Mouse (Mus musculus): ENCODE data around the gene H2-Q10. TPM values are rescaled to one million over a fixed set of nuclear protein-coding genes. Genes with fewer than 3 reads are reported as not detected.
"Not testable (repeated sequence)": the region's sequence is repeated elsewhere in the genome, so short reads cannot be mapped to it uniquely, and the experiment has no call there.

H2-Q10 gene
- polyA plus RNA-seq (2016; fragmentation: Nextera tagmentation; extraction: Ambion mirVana) = 0.10 TPM in 1 of 2 replicates, not detected in the other

GRCm38 (mm10) chr17:35469842-35470751 is at the start of gene H2-Q10:
Gene H2-Q10 (plus strand): TSS chr17:35470089.
- H3K9ac ChIP-seq = peak within 1 kb of the TSS; percentile 47
- H3K4me2 ChIP-seq (replicated peaks) = peak within 1 kb of the TSS; percentile 80
- peaks cover 10% of the 10 kb centered on the region for H3K4me1 ChIP-seq
- H3K36me3 ChIP-seq = no peaks in the 10 kb centered on the region
- peak within 1 kb of the TSS; percentile 44 for H3K4me3 ChIP-seq
- H3K27ac ChIP-seq = no peak within 1 kb of the TSS
- no peak for ATAC-seq (ENCODE audit: low FRiP score)
- no peaks in the 10 kb centered on the region for H3K9me3 ChIP-seq (replicated peaks)
- WGBS = 2% methylated on average over 69 of the region's 80 CpGs
- peaks cover 31% of the 10 kb centered on the region for H3K27me3 ChIP-seq

- not testable (repeated sequence) for H3K36me3 ChIP-seq; H3K4me2 ChIP-seq (replicated peaks)
These were observed 49.6 kb upstream of the H2-Q10 start for GRCm38 (mm10) chr17:35420206-35420810.

GRCm38 (mm10) chr17:35421331-35421730 is 48.6 kb upstream of the H2-Q10 start:
- peaks cover 40% of the 10 kb centered on the region for H3K27me3 ChIP-seq
- not testable (repeated sequence) for H3K9ac ChIP-seq; H3K4me1 ChIP-seq; H3K9me3 ChIP-seq (replicated peaks); H3K4me2 ChIP-seq (replicated peaks); ATAC-seq (ENCODE audit: low FRiP score); H3K27ac ChIP-seq; H3K36me3 ChIP-seq; H3K4me3 ChIP-seq
- 92% methylated on average over 4 of the region's 4 CpGs for WGBS

More at GRCm38 (mm10) chr17:35420206-35420810, 49.6 kb upstream of the H2-Q10 start:
- H3K9ac ChIP-seq; ATAC-seq (ENCODE audit: low FRiP score); H3K9me3 ChIP-seq (replicated peaks); H3K4me3 ChIP-seq; H3K27ac ChIP-seq; H3K4me1 ChIP-seq: not testable (repeated sequence)
- 17% methylated on average over 11 of the region's 11 CpGs for WGBS
- peaks cover 30% of the 10 kb centered on the region for H3K27me3 ChIP-seq

GRCm38 (mm10) chr17:35422360-35422759 is 47.5 kb upstream of the H2-Q10 start:
- not testable (repeated sequence) for H3K4me1 ChIP-seq; H3K9me3 ChIP-seq (replicated peaks); ATAC-seq (ENCODE audit: low FRiP score); H3K4me2 ChIP-seq (replicated peaks); H3K9ac ChIP-seq; H3K36me3 ChIP-seq; H3K27ac ChIP-seq; H3K4me3 ChIP-seq
- H3K27me3 ChIP-seq = peaks cover 42% of the 10 kb centered on the region
- 89% methylated on average over 5 of the region's 5 CpGs for WGBS

GRCm38 (mm10) chr17:35423131-35423810 is 46.6 kb upstream of the H2-Q10 start:
- H3K4me2 ChIP-seq (replicated peaks); H3K9ac ChIP-seq; H3K4me3 ChIP-seq; ATAC-seq (ENCODE audit: low FRiP score); H3K27ac ChIP-seq; H3K36me3 ChIP-seq; H3K4me1 ChIP-seq; H3K9me3 ChIP-seq (replicated peaks): not testable (repeated sequence)
- WGBS = 80% methylated on average over 3 of the region's 3 CpGs
- peaks cover 38% of the 10 kb centered on the region for H3K27me3 ChIP-seq

- not testable (repeated sequence) for H3K9ac ChIP-seq; H3K4me3 ChIP-seq; ATAC-seq (ENCODE audit: low FRiP score); H3K27ac ChIP-seq; H3K36me3 ChIP-seq; H3K9me3 ChIP-seq (replicated peaks); H3K4me2 ChIP-seq (replicated peaks); H3K4me1 ChIP-seq
- H3K27me3 ChIP-seq = peaks cover 38% of the 10 kb centered on the region
- WGBS = 83% methylated on average over 3 of the region's 3 CpGs
These were observed 45.8 kb upstream of the H2-Q10 start for GRCm38 (mm10) chr17:35424106-35424505.

- H3K4me3 ChIP-seq = peak within 1 kb of the TSS; percentile 30
- peak within 1 kb of the TSS; percentile 36; the same call in 1 of the 2 replicates for H3K9ac ChIP-seq
- peak within 1 kb of the TSS; percentile 53 for H3K4me2 ChIP-seq (replicated peaks)
- H3K9me3 ChIP-seq (replicated peaks); H3K36me3 ChIP-seq; H3K27ac ChIP-seq; H3K4me1 ChIP-seq: not testable (repeated sequence)
- 2% methylated on average over 55 of the region's 66 CpGs for WGBS
- H3K27me3 ChIP-seq = peaks cover 40% of the 10 kb centered on the region
- ATAC-seq (ENCODE audit: low FRiP score) = peak; percentile 67
These were observed 45.1 kb upstream of the H2-Q10 start, which contains the start of gene H2-Q6 for GRCm38 (mm10) chr17:35424624-35425416. Gene H2-Q6 (plus strand): TSS chr17:35424850.

GRCm38 (mm10) chr17:35425474-35425873 is 44.4 kb upstream of the H2-Q10 start:
- not testable (repeated sequence) for H3K4me1 ChIP-seq; H3K36me3 ChIP-seq; H3K9me3 ChIP-seq (replicated peaks); H3K9ac ChIP-seq; H3K27ac ChIP-seq; ATAC-seq (ENCODE audit: low FRiP score)
- peak overlapping the region; percentile 53 for H3K4me2 ChIP-seq (replicated peaks)
- peak overlapping the region; percentile 30 for H3K4me3 ChIP-seq
- WGBS = 11% methylated on average over 28 of the region's 28 CpGs
- peaks cover 40% of the 10 kb centered on the region for H3K27me3 ChIP-seq

GRCm38 (mm10) chr17:35428883-35429282 is 41.0 kb upstream of the H2-Q10 start:
- WGBS = 86% methylated on average over 6 of the region's 6 CpGs
- not testable (repeated sequence) for ATAC-seq (ENCODE audit: low FRiP score); H3K36me3 ChIP-seq

GRCm38 (mm10) chr17:35430671-35431070 is 39.2 kb upstream of the H2-Q10 start:
- 81% methylated on average over 6 of the region's 6 CpGs for WGBS
- not testable (repeated sequence) for H3K36me3 ChIP-seq; H3K4me3 ChIP-seq; H3K9me3 ChIP-seq (replicated peaks); H3K9ac ChIP-seq; H3K4me2 ChIP-seq (replicated peaks); H3K4me1 ChIP-seq; H3K27ac ChIP-seq; ATAC-seq (ENCODE audit: low FRiP score)
- H3K27me3 ChIP-seq = peaks cover 18% of the 10 kb centered on the region

More at GRCm38 (mm10) chr17:35428883-35429282, 41.0 kb upstream of the H2-Q10 start:
- H3K4me1 ChIP-seq; H3K27ac ChIP-seq; H3K4me3 ChIP-seq; H3K4me2 ChIP-seq (replicated peaks); H3K9ac ChIP-seq; H3K9me3 ChIP-seq (replicated peaks): not testable (repeated sequence)
- H3K27me3 ChIP-seq = peaks cover 27% of the 10 kb centered on the region

GRCm38 (mm10) chr17:35432167-35432566 is 37.7 kb upstream of the H2-Q10 start:
- ATAC-seq (ENCODE audit: low FRiP score); H3K4me2 ChIP-seq (replicated peaks); H3K9me3 ChIP-seq (replicated peaks); H3K36me3 ChIP-seq; H3K9ac ChIP-seq; H3K27ac ChIP-seq; H3K4me3 ChIP-seq; H3K4me1 ChIP-seq: not testable (repeated sequence)
- 87% methylated on average over 3 of the region's 3 CpGs for WGBS
- peaks cover 12% of the 10 kb centered on the region; the same call in 1 of the 2 replicates for H3K27me3 ChIP-seq
